Mouse (Mus musculus) T-helper 2 cell (primary cell): ENCODE results near the gene Rasgrp2.

Experiments
- in situ Hi-C: fragments of 300-600 bp; cut with MboI, MseI; formaldehyde crosslinking; loops from one replicate; pipeline ENCODE4 v1.15.1; 2025; ENCODE audit warnings: high pct_unique_total_duplicates

Gene Rasgrp2

GRCm38 (mm10) chr19:6382323-6382924 is 16.7 kb upstream of the Rasgrp2 start:
- in situ Hi-C loops, result no loop called here

- in situ Hi-C loops, result no loop called here
Measured at GRCm38 (mm10) chr19:6383470-6383869, 15.7 kb upstream of the Rasgrp2 start.

GRCm38 (mm10) chr19:6384128-6384527 is 15.0 kb upstream of the Rasgrp2 start, which contains the start of gene Pygm:
Gene Pygm, plus strand, starts transcription at chr19:6384399.
- in situ Hi-C loops, result no loop called here

GRCm38 (mm10) chr19:6384954-6385353 is 14.2 kb upstream of the Rasgrp2 start:
- in situ Hi-C loops, result no loop called here

- in situ Hi-C loops, result no loop called here
Measured at GRCm38 (mm10) chr19:6385419-6385818, 13.7 kb upstream of the Rasgrp2 start.

GRCm38 (mm10) chr19:6385821-6386220 is 13.3 kb upstream of the Rasgrp2 start:
- in situ Hi-C loops, result no loop called here

GRCm38 (mm10) chr19:6386234-6386633 is 12.9 kb upstream of the Rasgrp2 start:
- in situ Hi-C loops, result no loop called here

GRCm38 (mm10) chr19:6388006-6388405 is 11.1 kb upstream of the Rasgrp2 start:
- in situ Hi-C loops, result no loop called here

GRCm38 (mm10) chr19:6389803-6390202 is 9.3 kb upstream of the Rasgrp2 start:
- in situ Hi-C loops, result no loop called here

GRCm38 (mm10) chr19:6390251-6390650 is 8.9 kb upstream of the Rasgrp2 start:
- in situ Hi-C loops, result no loop called here

- in situ Hi-C loops, result no loop called here
Measured at GRCm38 (mm10) chr19:6392743-6393393, 6.3 kb upstream of the Rasgrp2 start.

GRCm38 (mm10) chr19:6393637-6394036 is 5.5 kb upstream of the Rasgrp2 start:
- in situ Hi-C loops, result no loop called here

GRCm38 (mm10) chr19:6396237-6396636 is 2.9 kb upstream of the Rasgrp2 start:
- in situ Hi-C loops, result no loop called here

- in situ Hi-C loops, result no loop called here
Measured at GRCm38 (mm10) chr19:6397582-6398249, 1.4 kb upstream of the Rasgrp2 start.

GRCm38 (mm10) chr19:6398447-6399284 is 474 bp upstream of the Rasgrp2 start:
- in situ Hi-C loops, result no loop called here

- in situ Hi-C loops, result no loop called here
Measured at GRCm38 (mm10) chr19:6400096-6401086, 1.3 kb downstream of the Rasgrp2 start.

GRCm38 (mm10) chr19:6401131-6401815 is 2.1 kb downstream of the Rasgrp2 start:
- in situ Hi-C loops, result no loop called here

- in situ Hi-C loops, result no loop called here
Measured at GRCm38 (mm10) chr19:6401951-6402350, 2.8 kb downstream of the Rasgrp2 start.

GRCm38 (mm10) chr19:6403869-6404268 is 4.7 kb downstream of the Rasgrp2 start:
- in situ Hi-C loops, result no loop called here

- in situ Hi-C loops, result no loop called here
Measured at GRCm38 (mm10) chr19:6405433-6405832, 6.3 kb downstream of the Rasgrp2 start.
